Mouse (Mus musculus) small intestine, adult 2 months (tissue): Measurements from ENCODE around the gene Dnah3.

Experiments
- CTCF ChIP-seq: fragments of 200-500 bp; IDR thresholded peaks from 2 replicates; pipeline ENCODE4 v1.5.1; 2012; ENCODE audit warnings: low read depth, mild to moderate bottlenecking, control low read depth, inconsistent platforms, low read length, moderate library complexity, mixed read lengths; ENCODE audit not compliant: insufficient replicate concordance, insufficient read length; ENCODE audit errors: extremely low read depth
- POLR2A ChIP-seq: fragments of 200-500 bp; IDR thresholded peaks from 2 replicates; pipeline ENCODE4 v1.6.1; 2012; ENCODE audit warnings: low read depth, mild to moderate bottlenecking, control low read depth, inconsistent platforms, low read length, moderate library complexity

- TF ChIP-seq POLR2A = no peak
- TF ChIP-seq CTCF = no peak
Measured at GRCm38 (mm10) chr7:120036422-120036821, 58.7 kb downstream of the Dnah3 start.
